Mouse (Mus musculus): ENCODE measurements at regions not wholly inside any gene's neighbourhood (a gene's known extent, or its start where the extent isn't known, plus 50 kb on each side); places are given as distances from the start of the nearest gene placed in this dataset.

- no peak for DNase-seq (ENCODE audit: low spot score)
These were observed 71.5 kb upstream of the Rpl39l start for GRCm38 (mm10) chr16:10098511-10098910.

GRCm38 (mm10) chr16:10088461-10089353 is 81.3 kb upstream of the Rpl39l start:
- DNase-seq (ENCODE audit: low spot score), result peak; percentile 19

- no peak for DNase-seq (ENCODE audit: low spot score)
These were observed 83.7 kb upstream of the Rpl39l start for GRCm38 (mm10) chr16:10086341-10086740.

- DNase-seq (ENCODE audit: low spot score), result no peak
These were observed 84.6 kb upstream of the Rpl39l start for GRCm38 (mm10) chr16:10085429-10085828.

GRCm38 (mm10) chr16:10081751-10082150 is 86.4 kb upstream of the Grin2a start:
- DNase-seq (ENCODE audit: low spot score), result no peak

- DNase-seq (ENCODE audit: low spot score), result no peak
These were observed 84.8 kb upstream of the Grin2a start for GRCm38 (mm10) chr16:10080121-10080679.

- DNase-seq (ENCODE audit: low spot score), result peak; percentile 47
These were observed 77.8 kb upstream of the Grin2a start for GRCm38 (mm10) chr16:10073158-10073557.

GRCm38 (mm10) chr16:10063491-10063890 is 68.1 kb upstream of the Grin2a start:
- no peak for DNase-seq (ENCODE audit: low spot score)

- DNase-seq (ENCODE audit: low spot score), result no peak
These were observed 62.7 kb upstream of the Grin2a start for GRCm38 (mm10) chr16:10058094-10058493.

All from testis, postnatal 14 days (tissue).